ENCODE assay signal across 10 mouse cellular contexts in genomic region chr10:30419391-30420043, GRCm38 (mm10).
DNase-seq lines count a peak whose midpoint lies in the region; ATAC-seq and TF ChIP-seq lines count a peak whose summit lies in the region.
"Had no signal": no experiment of that assay in that cellular context is flagged by ENCODE, and none has a peak within 500 bp of the region (broad histone marks: within the 10 kb centered on the region; RNA-seq: fewer than 3 reads in every experiment).

No protein-coding gene starts in this region.

- no peak overlapping the region for H3K4me2 ChIP-seq in forebrain, embryonic 11.5 days (ENCODE audit: low read depth, low read length, severe bottlenecking)
- H3K4me2 ChIP-seq in kidney, postnatal 0 days (ENCODE audit: low read length): peak overlapping the region; percentile 27
- H3K4me2 ChIP-seq: limb, embryonic 13.5 days had no signal

- no peak for DNase-seq in forebrain, embryonic 11.5 days (ENCODE audit: low spot score)
- no peak for DNase-seq in forebrain, embryonic 10.5 days (ENCODE audit: extremely low spot score, low spot score)
- DNase-seq in right cerebral cortex, adult 18-20 months: peak; percentile 2
- no peak for DNase-seq in right cerebral cortex, postnatal 36 days (ENCODE audit: low spot score in 2 of 2)
- peak; percentile 88 for DNase-seq in kidney, postnatal 0 days (ENCODE audit: low spot score)
- peak; percentile 16 for DNase-seq in retina, postnatal 7 days (ENCODE audit: low read depth, low spot score)
- DNase-seq in yolk sac, embryonic 10.5 days (ENCODE audit: low spot score): no peak

- H3K36me3 ChIP-seq in forebrain, embryonic 11.5 days (ENCODE audit: control insufficient read depth, insufficient read depth, low read length): no peaks in the 10 kb centered on the region
- no peaks in the 10 kb centered on the region for H3K36me3 ChIP-seq in forebrain, embryonic 10.5 days (replicated peaks)
- no peaks in the 10 kb centered on the region for H3K36me3 ChIP-seq in kidney, postnatal 0 days (ENCODE audit: insufficient read depth, low read length)
- H3K36me3 ChIP-seq: G1E; limb, embryonic 13.5 days had no signal

- no peak overlapping the region for H3K9ac ChIP-seq in forebrain, embryonic 11.5 days (ENCODE audit: low read length)
- no peak overlapping the region for H3K9ac ChIP-seq in kidney, postnatal 0 days (ENCODE audit: low read depth, low read length)
- H3K9ac ChIP-seq: limb, embryonic 13.5 days had no signal

- H3K4me3 ChIP-seq in forebrain, embryonic 11.5 days (ENCODE audit: low read depth, low read length): no peak overlapping the region
- no peak overlapping the region for H3K4me3 ChIP-seq in forebrain, embryonic 10.5 days
- no peak overlapping the region for H3K4me3 ChIP-seq in kidney, postnatal 0 days (replicated peaks; ENCODE audit: low read depth, low read length)
- H3K4me3 ChIP-seq: limb, embryonic 13.5 days had no signal

- TF ChIP-seq CTCF in kidney, postnatal 0 days (IDR thresholded peaks at IDR 0.05; ENCODE audit: low read depth): peak; percentile 75

- no peaks in the 10 kb centered on the region for H3K9me3 ChIP-seq in forebrain, embryonic 11.5 days (ENCODE audit: control insufficient read depth, low read length)
- no peaks in the 10 kb centered on the region for H3K9me3 ChIP-seq in forebrain, embryonic 10.5 days
- no peaks in the 10 kb centered on the region for H3K9me3 ChIP-seq in kidney, postnatal 0 days (replicated peaks; ENCODE audit: low read length)
- H3K9me3 ChIP-seq: G1E; limb, embryonic 13.5 days had no signal

- ATAC-seq in forebrain, embryonic 11.5 days (replicated peaks; ENCODE audit: low FRiP score): peak; percentile 62; the same call in 1 of the 2 replicates
- ATAC-seq in kidney, postnatal 0 days (replicated peaks; ENCODE audit: low FRiP score, low read depth): no peak; the same call in 1 of the 2 replicates
- ATAC-seq in cerebellum, adult (ENCODE audit: insufficient number of reproducible peaks, low FRiP score, low TSS enrichment): no peak

- 37% methylated on average over 6 of the region's 6 CpGs for WGBS in forebrain, embryonic 11.5 days
- 50% methylated on average over 6 of the region's 6 CpGs for WGBS in forebrain, embryonic 10.5 days
- 23% methylated on average over 6 of the region's 6 CpGs for WGBS in kidney, postnatal 0 days

- no peaks in the 10 kb centered on the region for H3K27me3 ChIP-seq in forebrain, embryonic 11.5 days (ENCODE audit: control insufficient read depth, insufficient read depth, low read length)
- 0 out of 2 replicates have a peak, but pooled peaks cover 3% of the 10 kb centered on the region for H3K27me3 ChIP-seq in forebrain, embryonic 10.5 days (ENCODE audit: poor library complexity, severe bottlenecking)
- H3K27me3 ChIP-seq in kidney, postnatal 0 days (ENCODE audit: insufficient read depth, low read length): no peaks in the 10 kb centered on the region
- H3K27me3 ChIP-seq: limb, embryonic 13.5 days had no signal

- no peak overlapping the region for H3K27ac ChIP-seq in forebrain, embryonic 11.5 days (ENCODE audit: low read depth, low read length)
- H3K27ac ChIP-seq in forebrain, embryonic 10.5 days: no peak overlapping the region
- H3K27ac ChIP-seq in kidney, postnatal 0 days: no peak overlapping the region
- H3K27ac ChIP-seq: limb, embryonic 13.5 days had no signal

- H3K4me1 ChIP-seq in forebrain, embryonic 11.5 days (replicated peaks; ENCODE audit: control insufficient read depth, insufficient read depth, low read length): no peaks in the 10 kb centered on the region
- peaks cover 15% of the 10 kb centered on the region; the same call in 1 of the 2 replicates for H3K4me1 ChIP-seq in forebrain, embryonic 10.5 days
- no peaks in the 10 kb centered on the region for H3K4me1 ChIP-seq in kidney, postnatal 0 days (replicated peaks; ENCODE audit: insufficient read depth, low read length)
- H3K4me1 ChIP-seq: limb, embryonic 13.5 days had no signal

Comparison
In these comparisons a context has a peak if more than half of its experiments do, and no peak if none do; other contexts are left out.
1. DNase-seq: peak in right cerebral cortex, adult 18-20 months (single experiment), kidney, postnatal 0 days (single experiment) and retina, postnatal 7 days (single experiment); none in forebrain, embryonic 11.5 days (single experiment), forebrain, embryonic 10.5 days (single experiment), right cerebral cortex, postnatal 36 days (0 of 2) and yolk sac, embryonic 10.5 days (single experiment).